Mouse (Mus musculus) midbrain, embryonic 15.5 days (tissue): Measurements from ENCODE around the gene Dnm2. TPM values are rescaled to one million over a fixed set of nuclear protein-coding genes. Genes with fewer than 3 reads are reported as not detected.
"Not testable (repeated sequence)": the region's sequence is repeated elsewhere in the genome, so short reads cannot be mapped to it uniquely, and the experiment has no call there.

Experiments used
- ATAC-seq: fragments of 200-750 bp; cut with Nextera tagmentation; replicated peaks from 2 replicates; pipeline ENCODE4 v1.8.0; 2017; ENCODE audit warnings: moderate TSS enrichment
- H3K27ac ChIP-seq: fragments of 300-500 bp; sonication (generic); 2 replicates; pipeline ENCODE4 v1.5.1; 2015; ENCODE audit warnings: mild to moderate bottlenecking, inconsistent platforms
- H3K27me3 ChIP-seq: fragments of 300-500 bp; sonication (generic); replicated peaks from 2 replicates; pipeline ENCODE4 v1.6.1; 2015; ENCODE audit warnings: inconsistent platforms
- H3K36me3 ChIP-seq: fragments of 300-500 bp; sonication (generic); replicated peaks from 2 replicates; pipeline ENCODE4 v1.6.1; 2015; ENCODE audit warnings: inconsistent platforms
- H3K4me1 ChIP-seq: fragments of 300-500 bp; sonication (generic); 2 replicates; pipeline ENCODE4 v1.6.1; 2015; ENCODE audit warnings: inconsistent platforms
- H3K4me2 ChIP-seq: fragments of 300-500 bp; sonication (generic); 2 replicates; pipeline ENCODE4 v1.6.1; 2015; ENCODE audit warnings: inconsistent platforms, mild to moderate bottlenecking, moderate library complexity
- H3K4me3 ChIP-seq: fragments of 300-500 bp; sonication (generic); 2 replicates; pipeline ENCODE4 v1.5.1; 2015; ENCODE audit warnings: mild to moderate bottlenecking, inconsistent platforms
- H3K9ac ChIP-seq: fragments of 300-500 bp; sonication (generic); 2 replicates; pipeline ENCODE4 v1.6.1; 2015; ENCODE audit warnings: mild to moderate bottlenecking, inconsistent platforms
- H3K9me3 ChIP-seq: fragments of 300-500 bp; sonication (generic); 2 replicates; pipeline ENCODE4 v1.6.1; 2016; ENCODE audit warnings: inconsistent platforms
- WGBS: fragments of 180-500 bp; shearing (Covaris S2); methylation state at CpG from one replicate; pipeline ENCODE4 v1.1.7; 2015; ENCODE audit warnings: mixed read lengths; 5-methylcytosine and 5-hydroxymethylcytosine counted together
- polyA plus RNA-seq: library from polyadenylated mRNA; unstranded; fragments of >200 nt; fragmentation: Nextera tagmentation; extraction: Ambion mirVana; gene quantifications from 2 replicates; pipeline ENCODE4 v1.2.1, GENCODE M21; 2015

Gene Dnm2
- polyA plus RNA-seq, 1 experiment from 2014 or later, result 74.9 TPM

DNA sequence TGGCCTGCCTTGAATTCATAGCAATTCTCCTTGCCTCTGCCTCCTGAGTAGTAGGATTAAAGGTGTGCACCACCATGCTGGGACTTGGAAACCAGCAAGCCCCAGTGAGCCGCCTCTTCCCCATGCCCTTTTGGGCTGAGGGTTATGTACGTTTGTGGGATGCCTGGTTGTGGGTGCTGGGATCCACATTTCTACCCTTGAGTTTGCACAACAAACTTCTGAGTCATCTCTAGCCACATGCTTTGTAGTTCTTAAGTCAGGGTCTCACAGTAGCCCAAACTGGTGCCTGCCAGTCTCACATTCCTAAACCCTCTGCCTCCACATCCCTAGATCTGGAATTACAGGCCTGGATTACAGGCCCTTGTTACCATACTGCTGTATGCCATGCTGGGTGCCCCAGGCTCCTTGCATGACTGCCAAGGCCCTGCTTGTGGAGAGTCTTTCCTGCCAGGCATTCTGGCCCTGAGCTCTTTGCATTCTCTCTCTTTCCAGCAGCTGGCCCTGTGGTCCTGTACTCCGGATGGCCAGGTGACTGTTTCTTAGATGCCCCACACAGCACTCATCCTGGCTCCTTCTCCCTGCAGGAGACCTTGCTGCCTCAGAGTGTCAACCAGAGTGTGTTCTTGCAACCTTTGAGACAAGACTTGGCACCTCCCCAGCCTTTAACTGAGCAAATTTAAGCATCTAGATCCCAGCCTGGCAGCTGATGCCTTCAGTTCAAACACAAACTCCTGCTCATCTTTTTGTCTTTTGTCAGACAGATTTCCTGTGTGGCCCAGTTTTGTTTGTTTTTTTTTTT, 39.3 kb downstream of the Dnm2 start:
- Histone ChIP-seq H3K27ac (no peak overlapping the region), H3K36me3 (peaks cover 16% of the 10 kb centered on the region)

DNA sequence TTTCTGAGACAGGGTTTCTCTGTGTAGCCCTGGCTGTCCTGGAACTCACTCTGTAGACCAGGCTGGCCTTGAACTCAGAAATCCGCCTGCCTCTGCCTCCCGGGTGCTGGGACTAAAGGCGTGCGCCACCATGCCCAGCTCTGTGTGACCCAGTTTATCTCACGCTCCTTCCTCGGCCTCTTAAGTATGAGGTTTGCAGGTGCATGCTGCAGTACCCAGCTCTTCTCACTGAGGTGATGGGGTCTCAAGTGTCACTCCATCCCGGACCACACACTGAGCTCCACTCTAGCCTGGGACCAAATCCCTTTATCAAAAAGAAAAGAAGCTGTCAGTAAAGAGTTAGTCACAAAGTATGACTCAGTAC, 39.8 kb downstream of the Dnm2 start:
- not testable (repeated sequence) for H3K27me3 ChIP-seq, H3K4me1 ChIP-seq, ATAC-seq, H3K9me3 ChIP-seq, H3K4me3 ChIP-seq, H3K27ac ChIP-seq, H3K4me2 ChIP-seq, H3K9ac ChIP-seq
- H3K36me3 ChIP-seq, result peaks cover 16% of the 10 kb centered on the region
- WGBS, result 94% methylated on average over 7 of the region's 7 CpGs

More for the DNA sequence above, 39.3 kb downstream of the Dnm2 start:
- Histone ChIP-seq H3K4me1 (no peaks in the 10 kb centered on the region), H3K27me3 (no peaks in the 10 kb centered on the region), H3K4me3 (no peak overlapping the region), H3K9ac (no peak overlapping the region), H3K4me2 (no peak overlapping the region), H3K9me3 (no peaks in the 10 kb centered on the region)
- no peak for ATAC-seq
- WGBS, result 90% methylated on average over 3 of the region's 3 CpGs

GRCm38 (mm10) chr9:21469032-21470024, 44.6 kb downstream of the Dnm2 start:
- H3K9ac ChIP-seq, result no peak overlapping the region
- no peaks in the 10 kb centered on the region for H3K9me3 ChIP-seq
- no peak overlapping the region for H3K4me3 ChIP-seq
- H3K27me3 ChIP-seq, result no peaks in the 10 kb centered on the region
- H3K4me1 ChIP-seq, result no peaks in the 10 kb centered on the region
- WGBS, result 86% methylated on average over 20 of the region's 20 CpGs
- H3K27ac ChIP-seq, result no peak overlapping the region
- H3K4me2 ChIP-seq, result no peak overlapping the region
- peaks cover 45% of the 10 kb centered on the region for H3K36me3 ChIP-seq
- ATAC-seq, result no peak

GRCm38 (mm10) chr9:21472913-21473312, 48.2 kb downstream of the Dnm2 start:
- Histone ChIP-seq H3K36me3 (peaks cover 60% of the 10 kb centered on the region), H3K9me3 (no peaks in the 10 kb centered on the region), H3K27me3 (no peaks in the 10 kb centered on the region), H3K4me3 (no peak overlapping the region), H3K4me1 (no peaks in the 10 kb centered on the region), H3K9ac (no peak overlapping the region), H3K4me2 (no peak overlapping the region), H3K27ac (no peak overlapping the region)
- ATAC-seq, result no peak
- WGBS, result 94% methylated on average over 4 of the region's 4 CpGs

DNA sequence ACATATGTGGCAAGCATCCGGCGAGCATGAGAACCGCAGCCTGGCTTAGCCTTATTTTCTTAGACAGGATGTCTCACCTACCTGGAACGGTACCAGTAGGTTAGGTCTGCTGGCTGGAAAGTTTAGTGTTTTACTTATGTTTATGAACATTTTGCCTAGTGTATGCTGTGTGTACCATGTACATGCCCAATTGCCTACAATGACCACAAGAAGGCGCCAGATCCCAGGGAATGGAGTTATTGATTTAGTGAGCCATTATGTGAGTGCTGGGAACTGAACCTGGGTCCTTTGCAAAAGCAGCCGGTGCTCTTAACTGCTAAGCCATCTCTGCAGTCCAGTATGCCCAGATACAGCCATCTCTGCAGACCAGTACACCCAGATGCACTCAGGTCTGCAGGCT, 53.0 kb downstream of the Dnm2 start:
- H3K9ac ChIP-seq, result no peak overlapping the region
- 96% methylated on average over 6 of the region's 6 CpGs for WGBS
- peaks cover 54% of the 10 kb centered on the region for H3K36me3 ChIP-seq

GRCm38 (mm10) chr9:21484065-21484464, 59.4 kb downstream of the Dnm2 start:
- H3K4me3 ChIP-seq, result no peak overlapping the region
- no peaks in the 10 kb centered on the region for H3K4me1 ChIP-seq
- no peak overlapping the region for H3K9ac ChIP-seq
- peaks cover 30% of the 10 kb centered on the region; the same call in 1 of the 2 replicates for H3K36me3 ChIP-seq
- no peak for ATAC-seq
- H3K9me3 ChIP-seq, result no peaks in the 10 kb centered on the region
- WGBS, result 89% methylated on average over 4 of the region's 4 CpGs
- no peak overlapping the region for H3K4me2 ChIP-seq
- no peak overlapping the region for H3K27ac ChIP-seq
- no peaks in the 10 kb centered on the region for H3K27me3 ChIP-seq

More for the DNA sequence above, 53.0 kb downstream of the Dnm2 start:
- no peaks in the 10 kb centered on the region for H3K4me1 ChIP-seq
- no peak overlapping the region for H3K4me3 ChIP-seq
- ATAC-seq, result no peak
- H3K27me3 ChIP-seq, result no peaks in the 10 kb centered on the region
- H3K4me2 ChIP-seq, result no peak overlapping the region
- H3K9me3 ChIP-seq, result no peaks in the 10 kb centered on the region
- no peak overlapping the region for H3K27ac ChIP-seq

- ATAC-seq, H3K4me2 ChIP-seq, H3K4me1 ChIP-seq, H3K27me3 ChIP-seq, H3K9ac ChIP-seq, H3K4me3 ChIP-seq, H3K9me3 ChIP-seq, H3K27ac ChIP-seq: not testable (repeated sequence)
- 80% methylated on average over 2 of the region's 2 CpGs for WGBS
- peaks cover 22% of the 10 kb centered on the region; the same call in 1 of the 2 replicates for H3K36me3 ChIP-seq
Measured at GRCm38 (mm10) chr9:21488246-21488645, 63.5 kb downstream of the Dnm2 start.

DNA sequence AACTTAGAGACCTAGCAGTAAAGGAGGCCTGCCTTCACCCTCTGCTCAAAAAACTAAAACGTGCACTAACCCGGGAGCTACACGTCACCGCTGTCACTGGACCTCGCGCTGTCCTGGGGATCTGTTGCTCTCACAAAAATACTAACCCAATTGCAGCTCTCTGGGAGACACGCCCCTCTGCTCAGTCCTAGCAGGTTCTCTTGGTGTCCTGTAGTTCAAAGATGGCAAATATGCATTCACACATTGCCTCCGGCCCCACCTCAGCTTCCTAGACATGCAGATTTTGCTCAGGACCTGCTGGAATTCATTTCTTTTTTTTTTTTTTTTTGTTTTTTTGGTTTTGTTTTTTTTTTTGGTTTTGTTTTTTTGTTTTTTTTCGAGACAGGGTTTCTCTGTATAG, 66.0 kb downstream of the Dnm2 start:
- Histone ChIP-seq H3K4me2 (no peak overlapping the region), H3K27ac (no peak overlapping the region), H3K36me3 (peaks cover 13% of the 10 kb centered on the region; the same call in 1 of the 2 replicates), H3K4me1 (no peaks in the 10 kb centered on the region), H3K9ac (no peak overlapping the region), H3K4me3 (no peak overlapping the region), H3K9me3 (no peaks in the 10 kb centered on the region), H3K27me3 (no peaks in the 10 kb centered on the region)
- no peak for ATAC-seq
- 94% methylated on average over 9 of the region's 9 CpGs for WGBS

- H3K9ac ChIP-seq, result no peak overlapping the region
- 58% methylated on average over 2 of the region's 2 CpGs for WGBS
- peaks cover 3% of the 10 kb centered on the region; the same call in 1 of the 2 replicates for H3K36me3 ChIP-seq
- H3K9me3 ChIP-seq, result no peaks in the 10 kb centered on the region
- H3K27ac ChIP-seq, result no peak overlapping the region
- no peaks in the 10 kb centered on the region for H3K27me3 ChIP-seq
- no peaks in the 10 kb centered on the region for H3K4me1 ChIP-seq
- no peak overlapping the region for H3K4me2 ChIP-seq
- no peak overlapping the region for H3K4me3 ChIP-seq
- no peak for ATAC-seq
Measured at GRCm38 (mm10) chr9:21493907-21494306, 69.2 kb downstream of the Dnm2 start.

DNA sequence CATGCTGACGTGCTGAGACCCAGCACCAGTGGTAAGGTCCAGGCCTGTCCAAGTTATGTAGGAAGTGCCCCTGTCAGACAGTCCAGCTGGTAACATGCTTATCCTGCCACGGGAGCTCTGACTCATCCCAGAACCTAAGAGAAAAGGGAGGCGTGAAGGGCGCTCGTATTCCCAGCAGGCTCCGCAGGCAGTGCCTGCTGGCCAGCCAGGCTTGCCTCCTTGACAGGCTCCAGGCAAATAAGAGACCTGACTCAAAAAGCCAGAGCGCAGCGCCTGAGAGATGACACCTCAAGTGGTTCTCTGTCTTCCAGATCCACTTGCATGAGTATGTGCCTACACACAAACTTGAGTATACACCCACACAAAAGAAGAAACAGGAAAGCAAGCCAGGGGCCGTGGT, 70.0 kb downstream of the Dnm2 start:
- H3K9me3 ChIP-seq, result no peaks in the 10 kb centered on the region
- H3K4me3 ChIP-seq, result no peak overlapping the region
- no peak for ATAC-seq
- no peaks in the 10 kb centered on the region for H3K27me3 ChIP-seq
- no peak overlapping the region for H3K4me2 ChIP-seq
- H3K27ac ChIP-seq, result no peak overlapping the region
- peaks cover 7% of the 10 kb centered on the region for H3K36me3 ChIP-seq
- 87% methylated on average over 9 of the region's 9 CpGs for WGBS
- no peaks in the 10 kb centered on the region for H3K4me1 ChIP-seq
- no peak overlapping the region for H3K9ac ChIP-seq

- Histone ChIP-seq H3K36me3 (peaks cover 7% of the 10 kb centered on the region), H3K27ac (no peak overlapping the region), H3K9ac (no peak overlapping the region), H3K4me1 (no peaks in the 10 kb centered on the region), H3K27me3 (no peaks in the 10 kb centered on the region), H3K9me3 (no peaks in the 10 kb centered on the region), H3K4me3 (no peak overlapping the region), H3K4me2 (no peak overlapping the region)
- WGBS, result 89% methylated on average over 18 of the region's 19 CpGs
- ATAC-seq, result no peak
Measured at GRCm38 (mm10) chr9:21496308-21497049, 71.8 kb downstream of the Dnm2 start.

- Histone ChIP-seq H3K4me1 (no peaks in the 10 kb centered on the region), H3K4me3 (no peak overlapping the region), H3K4me2 (no peak overlapping the region), H3K9me3 (no peaks in the 10 kb centered on the region), H3K9ac (no peak overlapping the region), H3K27ac (no peak overlapping the region), H3K27me3 (no peaks in the 10 kb centered on the region), H3K36me3 (peaks cover 4% of the 10 kb centered on the region)
- ATAC-seq, result no peak
- 94% methylated on average over 16 of the region's 16 CpGs for WGBS
Measured at GRCm38 (mm10) chr9:21497050-21497542, 72.4 kb downstream of the Dnm2 start.
